Mouse (Mus musculus) myocyte (in vitro differentiated cells): ENCODE results near the gene Syncrip.

Source experiments
- CEBPB ChIP-seq: IDR thresholded peaks from 2 replicates; pipeline ENCODE4 v1.6.1; 2011; ENCODE audit warnings: mild to moderate bottlenecking, moderate library complexity; ENCODE audit not compliant: poor library complexity, insufficient read depth, severe bottlenecking
- E2F4 ChIP-seq: IDR thresholded peaks from one replicate; pipeline ENCODE4 v1.6.1; 2011; ENCODE audit warnings: mild to moderate bottlenecking, control low read depth, moderate library complexity; ENCODE audit not compliant: insufficient read depth
- MAX ChIP-seq: IDR thresholded peaks from one replicate; pipeline ENCODE4 v1.6.1; 2011; ENCODE audit warnings: low read depth, mild to moderate bottlenecking, control low read depth
- MYOD1 ChIP-seq, 3 experiments: IDR thresholded peaks; one replicate each; pipeline ENCODE4 v1.6.1; 2011; ENCODE audit warnings: control low read depth in 2 of 3, low read depth in 2 of 3, mild to moderate bottlenecking in 2 of 3, moderate library complexity in 1 of 3; ENCODE audit not compliant: insufficient read length in 2 of 3, control insufficient read depth in 1 of 3
- MYOG ChIP-seq, 3 experiments: IDR thresholded peaks; one replicate each; pipeline ENCODE4 v1.6.1; 2011; ENCODE audit warnings: control low read depth in 2 of 3, low read depth in 2 of 3, mild to moderate bottlenecking in 2 of 3; ENCODE audit not compliant: insufficient read length in 2 of 3, control insufficient read depth in 1 of 3, insufficient read depth in 1 of 3
- POLR2A ChIP-seq: IDR thresholded peaks from one replicate; pipeline ENCODE4 v1.6.1; 2011; ENCODE audit warnings: low read depth, mild to moderate bottlenecking, control low read depth, moderate library complexity; ENCODE audit not compliant: insufficient read length
- POLR2AphosphoS2 ChIP-seq: IDR thresholded peaks from one replicate; pipeline ENCODE4 v1.6.1; 2011; ENCODE audit warnings: low read depth, control low read depth; ENCODE audit not compliant: insufficient read length
- REST ChIP-seq: IDR thresholded peaks from one replicate; pipeline ENCODE4 v1.6.1; 2011; ENCODE audit warnings: mild to moderate bottlenecking, control low read depth, moderate library complexity; ENCODE audit not compliant: insufficient read depth, insufficient read length
- SRF ChIP-seq: IDR thresholded peaks from one replicate; pipeline ENCODE4 v1.6.1; 2011; ENCODE audit warnings: low read depth; ENCODE audit not compliant: control insufficient read depth, insufficient read length
- TCF12 ChIP-seq: IDR thresholded peaks from one replicate; pipeline ENCODE4 v1.6.1; 2011; ENCODE audit warnings: mild to moderate bottlenecking, control low read depth; ENCODE audit not compliant: poor library complexity, insufficient read depth, severe bottlenecking
- TCF3 ChIP-seq: IDR thresholded peaks from one replicate; pipeline ENCODE4 v1.6.1; 2011; ENCODE audit warnings: low read depth, control low read depth; ENCODE audit not compliant: insufficient read length
- USF1 ChIP-seq: IDR thresholded peaks from one replicate; pipeline ENCODE4 v1.6.1; 2011; ENCODE audit warnings: low read depth, mild to moderate bottlenecking, control low read depth, moderate library complexity

GRCm38 (mm10) chr9:88481061-88481790 lies 1.1 kb downstream of the Syncrip start:
- peak; percentile 20 for TF ChIP-seq POLR2A
- TF ChIP-seq TCF12, result no peak
- no peak for TF ChIP-seq USF1
- TF ChIP-seq CEBPB, result no peak
- no peak for TF ChIP-seq MAX
- TF ChIP-seq E2F4, result no peak
- TF ChIP-seq REST, result no peak
- TF ChIP-seq MYOG (IDR thresholded peaks at IDR 0.05; ENCODE audit: control insufficient read depth in 1 of 3, insufficient read depth in 1 of 3, insufficient read length in 2 of 3, low read depth in 2 of 3), result no peak
- TF ChIP-seq POLR2AphosphoS2, result peak; percentile 48
- TF ChIP-seq MYOD1 (IDR thresholded peaks at IDR 0.05; ENCODE audit: control insufficient read depth in 1 of 3, insufficient read length in 2 of 3, low read depth in 2 of 3), result no peak
- TF ChIP-seq SRF, result no peak
- no peak for TF ChIP-seq TCF3
